Mouse (Mus musculus) spleen, postnatal 14 days (tissue): ENCODE data around the gene Atp5h.

Experiments used
- DNase-seq, 2 experiments: peaks; one replicate each; pipeline ENCODE4 v3.0.0; 2021 to 2022; ENCODE audit warnings: low spot score in 2 of 2

Atp5h gene

DNA sequence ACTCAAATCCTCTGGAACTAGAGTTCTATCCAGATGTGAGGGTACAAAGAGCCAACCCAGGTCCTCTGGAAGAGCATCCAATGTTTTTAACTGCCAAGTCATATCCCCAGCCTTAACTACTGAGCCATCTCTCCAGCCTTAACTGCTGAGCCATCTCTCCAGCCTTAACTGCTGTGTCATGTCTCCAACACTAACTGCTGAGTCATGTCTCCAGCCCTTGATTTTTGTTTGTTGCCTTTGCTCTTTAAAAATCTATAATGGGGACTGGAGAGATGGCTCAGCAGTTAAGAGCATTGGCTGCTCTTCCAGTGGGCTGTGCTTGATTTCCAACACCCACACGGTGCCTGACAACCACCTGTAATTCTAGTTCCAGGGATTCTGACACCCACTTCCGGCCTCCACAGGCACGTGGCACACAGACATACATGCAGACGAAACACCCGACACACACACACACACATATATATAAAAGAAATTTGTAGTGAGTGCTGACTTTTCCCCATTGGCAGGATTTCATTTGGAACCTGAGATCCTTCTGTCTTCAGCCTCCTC is 17.9 kb upstream of the Atp5h start:
- no peak for DNase-seq

GRCm38 (mm10) chr11:115435596-115436337 is 16.0 kb upstream of the Atp5h start:
- no peak for DNase-seq

- DNase-seq, result no peak
Observed at GRCm38 (mm10) chr11:115433342-115433741, 13.6 kb upstream of the Atp5h start.

DNA sequence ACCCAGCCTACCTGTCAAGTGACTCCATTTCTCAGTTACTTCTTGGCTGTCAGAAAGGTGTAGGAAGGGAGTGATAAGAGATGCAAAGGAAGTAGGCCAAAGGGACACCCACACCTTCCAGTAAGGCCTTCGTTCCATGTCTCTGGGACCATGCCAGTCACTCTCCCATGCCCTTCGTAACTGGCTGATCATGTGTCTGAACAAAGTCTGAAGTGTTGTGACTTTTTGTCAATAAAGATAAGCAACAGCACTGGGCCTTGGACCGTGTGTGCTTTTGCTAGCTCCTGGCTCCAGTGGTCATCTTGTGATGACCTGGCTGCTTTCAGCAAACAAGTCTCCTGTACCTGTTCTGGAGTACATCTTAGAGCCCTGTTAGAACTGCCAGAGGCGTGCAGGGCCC is 13.1 kb upstream of the Atp5h start:
- no peak for DNase-seq

DNA sequence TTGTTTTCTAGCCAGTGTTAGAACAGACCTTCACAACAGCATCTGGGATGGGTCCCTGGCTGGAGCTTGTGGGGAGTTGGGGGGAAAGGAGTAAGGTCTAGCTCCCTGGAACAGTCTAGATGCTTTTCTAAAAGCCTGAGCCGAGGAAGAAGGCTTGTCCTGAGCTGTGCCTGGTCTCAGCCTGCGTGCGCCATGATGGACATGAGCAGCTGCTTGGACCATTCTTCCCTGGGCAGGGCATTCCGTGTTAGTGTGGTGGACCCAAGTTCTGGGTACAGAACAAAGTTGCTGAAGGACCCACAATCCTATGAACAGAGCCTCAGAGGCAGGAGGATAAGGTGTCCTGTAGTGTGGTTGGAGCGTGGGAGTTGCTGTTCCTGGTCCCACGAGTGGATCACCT is 10.8 kb upstream of the Atp5h start:
- no peak for DNase-seq

DNA sequence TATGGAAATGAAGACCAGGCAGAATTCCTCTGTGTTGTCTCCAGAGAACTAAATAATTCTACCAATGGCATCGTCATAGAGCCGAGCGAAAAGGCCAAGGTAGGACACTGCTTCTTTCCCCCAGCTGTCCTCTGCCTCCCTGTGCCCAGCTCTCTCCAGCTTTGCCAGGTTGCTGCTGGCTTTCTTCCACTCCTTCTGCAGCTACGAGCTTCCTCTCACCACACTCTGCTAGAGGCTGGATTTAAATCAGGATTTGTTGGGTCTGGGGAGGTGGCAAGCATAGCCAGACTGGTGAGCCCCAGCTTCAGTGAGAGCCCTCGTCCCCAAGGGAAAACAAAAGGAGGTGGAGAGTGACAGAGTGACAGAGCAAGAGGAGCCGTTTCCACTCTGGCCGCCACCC is 9.5 kb upstream of the Atp5h start:
- no peak for DNase-seq

GRCm38 (mm10) chr11:115427482-115428331 is 7.9 kb upstream of the Atp5h start:
- DNase-seq, result peak in 1 of 2 experiments; percentile 51

DNA sequence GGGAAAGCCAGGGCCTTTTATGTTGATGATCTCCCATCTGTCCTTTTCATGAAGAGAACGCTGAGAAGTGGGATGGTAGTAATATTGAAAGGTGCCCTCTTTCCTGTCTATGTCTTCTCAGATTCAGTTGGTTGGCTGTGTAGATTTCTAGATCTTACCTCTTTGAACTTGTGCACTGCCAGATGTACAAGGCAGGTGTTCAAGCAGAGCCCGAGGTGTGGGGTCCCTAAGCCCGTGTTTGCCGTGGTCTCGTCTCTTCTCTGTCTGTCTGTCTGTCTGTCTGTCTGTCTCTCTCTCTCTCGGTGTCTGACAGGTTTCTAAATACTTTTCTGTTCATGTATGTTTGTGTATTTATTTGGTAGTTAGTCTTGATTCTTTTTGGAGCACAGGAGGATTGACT is 5.9 kb upstream of the Atp5h start:
- no peak for DNase-seq

DNA sequence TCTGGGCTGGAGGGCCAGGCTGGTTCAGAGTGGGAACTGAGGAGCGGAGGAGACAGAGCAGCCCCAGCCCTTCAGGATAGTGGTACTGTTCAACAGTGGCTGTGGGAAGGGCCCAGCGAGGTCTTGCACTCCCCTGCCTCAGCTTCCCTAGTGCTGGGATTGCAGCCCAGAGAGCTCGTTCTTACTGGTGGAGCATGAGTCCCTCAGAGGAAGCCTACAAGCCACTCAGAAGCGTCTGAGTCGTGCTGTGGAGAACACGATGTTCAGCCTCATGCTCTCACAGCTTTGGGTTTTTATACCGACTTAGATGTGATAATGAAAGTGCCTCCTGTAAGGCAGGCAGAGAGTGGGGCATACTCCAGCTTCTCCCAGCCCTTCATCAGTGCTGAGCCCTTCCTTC is 4.9 kb upstream of the Atp5h start:
- no peak for DNase-seq

DNA sequence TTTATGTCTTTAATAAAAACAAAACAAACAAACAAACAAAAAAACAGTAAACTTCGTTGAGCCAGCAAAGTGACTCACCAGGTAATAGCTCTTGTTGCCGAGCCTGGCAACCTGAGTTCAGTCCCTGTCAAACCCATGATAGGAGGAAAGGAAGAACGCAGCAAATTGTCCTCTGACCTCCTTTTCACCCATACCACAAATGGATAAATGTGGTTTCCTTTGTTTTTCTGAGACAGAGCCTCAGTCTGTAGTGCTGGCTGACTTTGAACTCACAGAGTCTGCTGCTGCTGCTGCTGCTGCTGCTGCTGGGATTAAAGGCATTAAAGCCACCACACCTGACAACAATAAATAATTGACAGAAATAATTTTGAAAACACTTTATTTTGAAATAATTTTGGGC is 3.3 kb upstream of the Atp5h start:
- DNase-seq, result no peak

DNA sequence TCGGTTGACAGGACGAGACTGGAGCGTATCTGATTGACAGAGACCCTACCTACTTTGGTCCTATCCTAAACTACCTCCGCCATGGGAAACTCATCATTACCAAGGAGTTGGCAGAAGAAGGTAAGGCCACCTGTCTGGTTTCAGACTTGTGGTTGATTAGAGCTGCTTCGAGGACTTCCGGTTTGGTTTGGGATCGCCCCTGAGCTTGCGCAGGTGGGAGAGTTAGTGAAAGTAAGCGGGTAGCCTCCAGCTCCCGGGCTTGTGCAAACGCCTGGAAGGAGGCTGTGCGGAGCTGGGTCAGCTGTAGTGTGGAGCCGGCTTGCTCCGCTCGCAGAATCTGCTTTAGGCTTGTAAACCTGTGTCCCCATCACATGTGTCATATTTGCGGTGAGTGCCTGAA is 2.2 kb upstream of the Atp5h start:
- DNase-seq, result no peak

DNA sequence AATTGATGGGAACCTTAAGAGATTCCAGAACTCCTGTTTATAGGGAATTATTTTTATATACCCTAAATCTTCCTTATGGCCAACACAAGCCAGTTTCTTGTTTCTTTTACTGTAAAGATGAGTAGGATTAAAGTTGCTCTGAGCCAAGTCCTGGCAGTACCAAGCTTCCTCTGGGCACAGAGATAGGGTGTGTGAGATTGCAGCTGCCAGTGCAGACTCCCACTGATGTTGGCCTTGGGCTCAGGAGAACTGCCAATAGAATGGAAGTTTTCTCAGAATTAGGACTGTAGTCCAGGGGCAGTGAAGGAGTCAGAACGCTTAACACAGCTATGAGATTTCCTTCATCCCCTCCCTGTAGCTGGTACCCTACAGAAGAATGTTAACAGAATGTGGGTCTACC is 1.6 kb upstream of the Atp5h start:
- no peak for DNase-seq

DNA sequence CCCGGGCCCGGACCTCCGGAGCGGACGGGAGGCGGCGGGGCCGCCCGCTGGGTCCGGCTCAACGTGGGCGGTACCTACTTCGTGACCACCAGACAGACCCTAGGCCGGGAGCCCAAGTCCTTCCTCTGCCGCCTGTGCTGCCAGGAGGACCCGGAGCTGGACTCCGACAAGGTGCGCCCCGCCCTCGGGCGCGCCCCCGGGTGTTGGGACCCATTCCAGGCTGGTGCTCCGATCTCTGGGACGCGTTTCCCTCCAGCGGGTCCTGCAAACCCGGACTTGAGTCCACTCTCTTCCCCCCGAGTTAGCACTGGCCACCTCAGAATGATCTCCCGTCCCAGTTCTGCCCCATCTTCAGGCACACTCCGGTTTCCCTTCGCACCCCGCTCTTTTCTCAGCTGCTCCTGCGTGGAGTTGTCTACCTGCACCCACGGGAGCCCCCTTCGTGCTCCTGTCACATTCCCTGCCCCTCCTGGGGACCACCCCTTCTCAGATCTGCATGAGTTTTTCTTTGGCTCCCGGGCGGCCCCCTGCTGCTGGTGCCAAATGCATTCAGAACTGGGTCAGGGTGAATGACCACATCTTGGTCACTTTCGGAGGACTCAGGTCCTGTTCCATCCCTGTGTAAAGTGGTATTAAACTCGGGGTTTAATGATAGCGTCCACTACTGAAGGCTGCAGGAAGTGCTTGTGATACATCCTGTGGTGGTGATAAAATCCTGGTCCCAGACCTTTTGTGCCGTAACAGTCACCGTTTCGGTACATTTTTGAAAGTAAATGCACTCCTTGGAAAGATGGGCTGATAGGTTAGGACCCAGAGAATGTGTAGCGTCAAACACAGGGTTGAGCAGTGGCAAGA is 801 bp upstream of the Atp5h start:
- peak; percentile 31 to 38 for DNase-seq

DNA sequence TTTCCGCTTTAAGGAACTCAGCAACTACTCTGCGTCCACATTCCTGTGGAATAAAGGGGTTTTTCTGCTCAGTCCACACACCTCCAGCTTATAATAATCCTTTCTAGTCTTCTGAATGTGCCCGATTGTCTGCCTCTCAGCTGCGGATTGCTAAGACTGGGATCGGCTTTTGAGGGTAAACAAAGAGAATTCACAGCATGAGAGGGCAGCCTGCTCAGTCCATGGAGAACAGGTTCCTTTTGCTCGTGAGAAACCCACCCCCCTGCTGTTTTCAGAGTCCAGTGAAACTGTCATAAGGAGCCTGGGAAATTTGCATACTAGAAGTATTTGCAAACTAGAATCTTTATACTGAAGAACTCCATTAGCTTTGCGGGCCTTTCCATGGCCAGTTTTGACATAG is 10.2 kb downstream of the Atp5h start:
- no peak for DNase-seq

GRCm38 (mm10) chr11:115408266-115408920 is 11.4 kb downstream of the Atp5h start:
- no peak for DNase-seq

DNA sequence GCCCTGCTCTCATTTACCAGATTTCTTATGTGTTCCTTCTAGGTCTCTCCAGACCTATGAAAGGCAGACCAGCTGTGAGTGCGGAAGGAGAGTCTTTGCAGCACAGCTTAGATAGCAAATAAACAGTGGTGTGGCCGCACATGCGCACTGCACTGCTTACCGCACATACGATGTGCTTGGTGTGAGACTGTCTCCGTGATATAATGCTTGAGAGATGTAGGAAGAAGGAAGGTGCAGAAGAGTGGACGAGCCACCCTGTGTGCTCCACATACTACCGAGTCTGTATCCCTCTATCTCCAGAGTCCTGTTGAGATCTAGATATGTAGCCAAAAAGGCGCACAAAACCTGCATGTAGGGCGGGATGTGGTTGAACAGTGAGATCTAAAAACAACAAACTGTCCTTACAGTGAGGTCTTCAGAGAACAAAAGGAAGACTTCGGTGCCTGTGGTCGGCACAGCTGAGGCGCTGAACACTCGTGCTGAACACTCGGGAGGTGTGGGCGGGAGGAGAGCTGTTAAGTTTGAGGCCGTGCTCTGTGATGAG is 12.8 kb downstream of the Atp5h start:
- no peak for DNase-seq

- no peak for DNase-seq
Observed at GRCm38 (mm10) chr11:115405723-115406122, 14.0 kb downstream of the Atp5h start.

GRCm38 (mm10) chr11:115403338-115404124 is 16.2 kb downstream of the Atp5h start, which contains the start of gene Mrpl58:
TSS of gene Mrpl58 (plus strand) at chr11:115403752.
- peak; percentile 63 to 78 for DNase-seq

DNA sequence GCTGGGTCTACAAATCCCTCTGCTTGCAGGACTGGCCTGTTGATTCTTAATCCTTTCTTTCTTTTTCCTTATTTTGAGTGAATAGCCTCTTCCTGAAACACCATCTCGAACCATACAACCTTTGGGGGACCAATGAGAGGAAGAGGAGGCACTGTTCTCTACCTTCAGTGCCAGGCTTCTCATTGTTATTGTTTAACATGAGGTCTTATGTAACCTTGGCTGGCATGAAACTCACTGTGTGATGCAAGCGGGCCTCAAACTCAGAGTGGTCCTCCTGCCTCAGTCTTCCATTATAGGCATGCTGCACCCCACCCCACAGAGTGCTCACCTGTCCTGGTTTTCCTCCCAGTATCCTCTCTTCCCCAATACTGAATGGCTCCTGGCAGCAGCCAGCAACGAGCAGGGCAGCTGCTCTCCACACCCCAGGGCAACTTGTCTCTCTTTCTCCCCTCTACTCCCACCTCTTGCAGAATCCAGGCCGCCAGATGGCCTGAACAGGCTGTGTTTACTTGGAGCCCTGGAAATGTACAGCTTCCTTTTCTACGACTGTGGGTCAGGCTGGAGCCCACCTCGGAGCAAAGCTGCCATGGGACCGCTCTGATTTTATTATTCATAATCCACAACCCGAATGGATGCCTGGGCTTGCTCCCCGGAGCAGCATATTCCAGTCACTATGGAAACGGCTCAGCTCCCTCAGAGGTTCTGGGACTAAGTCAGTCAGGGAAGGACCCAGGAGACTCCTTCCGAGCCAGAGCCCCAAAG is 19.0 kb downstream of the Atp5h start:
- no peak for DNase-seq
